Mouse (Mus musculus) brain, embryonic 14.5 days (tissue): ENCODE measurements at regions not wholly inside any gene's neighbourhood (a gene's known extent, or its start where the extent isn't known, plus 50 kb on each side); places are given as distances from the start of the nearest gene placed in this dataset.

ENCODE experiments used
- CTCF ChIP-seq: fragments of 200-500 bp; IDR thresholded peaks from 2 replicates; pipeline ENCODE4 v1.5.1; 2012; ENCODE audit warnings: inconsistent platforms, mild to moderate bottlenecking, moderate library complexity, borderline replicate concordance; ENCODE audit not compliant: insufficient read depth, insufficient read length; ENCODE audit errors: extremely low read depth
- POLR2A ChIP-seq: fragments of 200-500 bp; IDR thresholded peaks from 2 replicates; pipeline ENCODE4 v1.6.1; 2012; ENCODE audit warnings: mild to moderate bottlenecking, inconsistent platforms, borderline replicate concordance; ENCODE audit not compliant: poor library complexity, insufficient read depth, insufficient read length, severe bottlenecking; ENCODE audit errors: extremely low read depth

GRCm38 (mm10) chr9:43930476-43930875, 112.7 kb upstream of the Thy1 start:
- TF ChIP-seq POLR2A (no peak), CTCF (no peak)
